Mouse (Mus musculus) hindbrain, embryonic 11.5 days (tissue): ENCODE data around the gene Fads3. TPM values are rescaled to one million over a fixed set of nuclear protein-coding genes. Genes with fewer than 3 reads are reported as not detected.
A peak's percentile ranks its signal among the peaks of the same experiment; 100 is the strongest.

Source experiments
- ATAC-seq: fragments of 200-750 bp; cut with Nextera tagmentation; 2 replicates; pipeline ENCODE4 v1.8.0; 2017; ENCODE audit warnings: mild to moderate bottlenecking, moderate TSS enrichment, moderate library complexity; ENCODE audit not compliant: low FRiP score
- DNase-seq: peaks from one replicate; pipeline ENCODE4 v3.0.0-alpha.2; 2015; ENCODE audit warnings: low spot score
- H3K27ac ChIP-seq: fragments of 300-500 bp; sonication (generic); 2 replicates; pipeline ENCODE4 v1.5.1; 2014; ENCODE audit warnings: mild to moderate bottlenecking, low read depth, low read length
- H3K27me3 ChIP-seq: fragments of 300-500 bp; sonication (generic); 2 replicates; pipeline ENCODE4 v1.6.1; 2014; ENCODE audit warnings: mild to moderate bottlenecking, low read length, moderate library complexity, mixed read lengths; ENCODE audit not compliant: control insufficient read depth, insufficient read depth
- H3K36me3 ChIP-seq: fragments of 300-500 bp; sonication (generic); 2 replicates; pipeline ENCODE4 v1.6.1; 2014; ENCODE audit warnings: mild to moderate bottlenecking, low read length, moderate library complexity, mixed read lengths; ENCODE audit not compliant: control insufficient read depth, insufficient read depth
- H3K4me1 ChIP-seq: fragments of 300-500 bp; sonication (generic); replicated peaks from 2 replicates; pipeline ENCODE4 v1.6.1; 2014; ENCODE audit warnings: low read length, mixed read lengths; ENCODE audit not compliant: control insufficient read depth, insufficient read depth
- H3K4me2 ChIP-seq: fragments of 300-500 bp; sonication (generic); replicated peaks from 2 replicates; pipeline ENCODE4 v1.6.1; 2014; ENCODE audit warnings: mild to moderate bottlenecking, low read depth, low read length
- H3K4me3 ChIP-seq: fragments of 300-500 bp; sonication (generic); 2 replicates; pipeline ENCODE4 v1.5.1; 2014; ENCODE audit warnings: low read depth, low read length
- H3K9ac ChIP-seq: fragments of 300-500 bp; sonication (generic); 2 replicates; pipeline ENCODE4 v1.6.1; 2014; ENCODE audit warnings: low read depth, low read length
- H3K9me3 ChIP-seq: fragments of 300-500 bp; sonication (generic); 2 replicates; pipeline ENCODE4 v1.6.1; 2016; ENCODE audit warnings: low read length; ENCODE audit not compliant: control insufficient read depth
- WGBS: fragments of 180-500 bp; shearing (Covaris S2); extraction: QIAGEN DNeasy Blood & Tissue Kit; methylation state at CpG from one replicate; pipeline ENCODE4 v1.1.7; 2014; 5-methylcytosine and 5-hydroxymethylcytosine counted together
- polyA plus RNA-seq: library from polyadenylated mRNA; unstranded; fragments of >200 nt; fragmentation: Nextera tagmentation; extraction: Ambion mirVana; gene quantifications from 2 replicates; pipeline ENCODE4 v1.2.1, GENCODE M21; 2014

The Fads3 gene
- polyA plus RNA-seq, 1 experiment from 2014 or later: 5.7 TPM

GRCm38 (mm10) chr19:10080384-10080783, 39.0 kb downstream of the Fads3 start:
- DNase-seq (no peak), ATAC-seq (no peak)
- H3K36me3 ChIP-seq: peaks cover 50% of the 10 kb centered on the region
- H3K27me3 ChIP-seq: no peaks in the 10 kb centered on the region
- 97% methylated on average over 7 of the region's 7 CpGs for WGBS
- H3K4me1 ChIP-seq: no peaks in the 10 kb centered on the region
- no peak overlapping the region for H3K4me3 ChIP-seq
- no peak overlapping the region for H3K4me2 ChIP-seq
- H3K9me3 ChIP-seq: no peaks in the 10 kb centered on the region
- no peak overlapping the region for H3K27ac ChIP-seq
- no peak overlapping the region for H3K9ac ChIP-seq

GRCm38 (mm10) chr19:10082105-10082504, 40.7 kb downstream of the Fads3 start:
- DNase-seq: no peak
- H3K4me2 ChIP-seq: no peak overlapping the region
- no peak overlapping the region for H3K27ac ChIP-seq
- WGBS: 83% methylated on average over 3 of the region's 3 CpGs
- H3K4me3 ChIP-seq: no peak overlapping the region
- H3K9ac ChIP-seq: no peak overlapping the region
- peaks cover 40% of the 10 kb centered on the region for H3K36me3 ChIP-seq
- H3K27me3 ChIP-seq: no peaks in the 10 kb centered on the region
- no peak for ATAC-seq
- H3K9me3 ChIP-seq: no peaks in the 10 kb centered on the region
- H3K4me1 ChIP-seq: no peaks in the 10 kb centered on the region

- 88% methylated on average over 9 of the region's 9 CpGs for WGBS
These were observed 44.1 kb downstream of the Fads3 start for GRCm38 (mm10) chr19:10085454-10085853.

GRCm38 (mm10) chr19:10086976-10087375, 45.6 kb downstream of the Fads3 start:
- Histone ChIP-seq H3K36me3 (peaks cover 52% of the 10 kb centered on the region), H3K27ac (no peak overlapping the region), H3K4me3 (no peak overlapping the region), H3K4me2 (no peak overlapping the region), H3K4me1 (no peaks in the 10 kb centered on the region), H3K9ac (no peak overlapping the region), H3K27me3 (no peaks in the 10 kb centered on the region), H3K9me3 (no peaks in the 10 kb centered on the region)
- no peak for DNase-seq
- no peak for ATAC-seq
- 90% methylated on average over 4 of the region's 4 CpGs for WGBS

More at GRCm38 (mm10) chr19:10085454-10085853, 44.1 kb downstream of the Fads3 start:
- H3K36me3 ChIP-seq: peaks cover 44% of the 10 kb centered on the region
- no peak for DNase-seq
- H3K4me3 ChIP-seq: no peak overlapping the region
- no peak overlapping the region for H3K9ac ChIP-seq
- H3K27ac ChIP-seq: no peak overlapping the region
- H3K9me3 ChIP-seq: no peaks in the 10 kb centered on the region
- no peaks in the 10 kb centered on the region for H3K4me1 ChIP-seq
- no peak overlapping the region for H3K4me2 ChIP-seq
- H3K27me3 ChIP-seq: no peaks in the 10 kb centered on the region
- ATAC-seq: no peak

GRCm38 (mm10) chr19:10093829-10094228, 52.5 kb downstream of the Fads3 start:
- peaks cover 22% of the 10 kb centered on the region for H3K36me3 ChIP-seq
- no peak overlapping the region for H3K4me2 ChIP-seq
- H3K4me1 ChIP-seq: peaks cover 8% of the 10 kb centered on the region
- WGBS: 87% methylated on average over 4 of the region's 4 CpGs
- no peak overlapping the region for H3K4me3 ChIP-seq
- no peaks in the 10 kb centered on the region for H3K27me3 ChIP-seq
- DNase-seq: no peak
- H3K9ac ChIP-seq: no peak overlapping the region
- no peaks in the 10 kb centered on the region for H3K9me3 ChIP-seq
- no peak for ATAC-seq
- no peak overlapping the region for H3K27ac ChIP-seq

GRCm38 (mm10) chr19:10094695-10095094, 53.3 kb downstream of the Fads3 start:
- H3K36me3 ChIP-seq: peaks cover 17% of the 10 kb centered on the region
- H3K9ac ChIP-seq: peak overlapping the region; percentile 23; the same call in 1 of the 2 replicates
- H3K27me3 ChIP-seq: no peaks in the 10 kb centered on the region
- WGBS: 86% methylated on average over 4 of the region's 4 CpGs
- peaks cover 10% of the 10 kb centered on the region for H3K4me1 ChIP-seq
- ATAC-seq (no peak), DNase-seq (no peak)
- H3K4me2 ChIP-seq: no peak overlapping the region
- H3K9me3 ChIP-seq: no peaks in the 10 kb centered on the region
- H3K4me3 ChIP-seq: no peak overlapping the region
- H3K27ac ChIP-seq: no peak overlapping the region

GRCm38 (mm10) chr19:10096371-10096876, 55.1 kb downstream of the Fads3 start:
- Histone ChIP-seq H3K27ac (no peak overlapping the region), H3K4me3 (no peak overlapping the region), H3K9ac (no peak overlapping the region), H3K27me3 (no peaks in the 10 kb centered on the region), H3K9me3 (no peaks in the 10 kb centered on the region), H3K4me2 (no peak overlapping the region), H3K36me3 (peaks cover 3% of the 10 kb centered on the region), H3K4me1 (peaks cover 10% of the 10 kb centered on the region)
- ATAC-seq (no peak), DNase-seq (no peak)
- WGBS: 94% methylated on average over 2 of the region's 2 CpGs

GRCm38 (mm10) chr19:10097826-10098225, 56.5 kb downstream of the Fads3 start:
- H3K4me1 ChIP-seq: peaks cover 13% of the 10 kb centered on the region
- H3K27ac ChIP-seq: peak overlapping the region; percentile 40
- peak overlapping the region; percentile 14 for H3K4me2 ChIP-seq
- ATAC-seq: no peak
- H3K9ac ChIP-seq: peak overlapping the region; percentile 3; the same call in 1 of the 2 replicates
- H3K9me3 ChIP-seq: no peaks in the 10 kb centered on the region
- peak; percentile 39 for DNase-seq
- H3K27me3 ChIP-seq: no peaks in the 10 kb centered on the region
- 52% methylated on average over 5 of the region's 5 CpGs for WGBS
- no peaks in the 10 kb centered on the region; the same call in 1 of the 2 replicates for H3K36me3 ChIP-seq
- 0 out of 2 replicates have a peak overlapping the region, but pooled peaks have one; percentile 1 for H3K4me3 ChIP-seq

- Histone ChIP-seq H3K4me3 (peak overlapping the region; percentile 87), H3K9me3 (no peaks in the 10 kb centered on the region), H3K27ac (peak overlapping the region; percentile 96), H3K9ac (peak overlapping the region; percentile 86), H3K4me2 (peak overlapping the region; percentile 75), H3K4me1 (peaks cover 13% of the 10 kb centered on the region), H3K27me3 (no peaks in the 10 kb centered on the region), H3K36me3 (no peaks in the 10 kb centered on the region)
- under 1% methylated on average over 21 of the region's 21 CpGs for WGBS
- ATAC-seq (peak; percentile 56), DNase-seq (peak; percentile 85)
These were observed 59.3 kb downstream of the Fads3 start for GRCm38 (mm10) chr19:10100631-10101071.
